Mouse (Mus musculus) heart, adult 2 months (tissue): ENCODE measurements around the gene Rnf34. TPM values are rescaled to one million over a fixed set of nuclear protein-coding genes. Genes with fewer than 3 reads are reported as not detected.

Source experiments
- DNase-seq, 2 experiments: peaks; one replicate each; pipeline ENCODE4 v3.0.0; 2021
- H3K27ac ChIP-seq: fragments of 200-600 bp; 2 replicates; pipeline ENCODE4 v1.8.1; 2022
- H3K27me3 ChIP-seq: fragments of 200-500 bp; 2 replicates; pipeline ENCODE4 v1.6.1; 2012; ENCODE audit warnings: mild to moderate bottlenecking, low read length, inconsistent platforms, mixed read lengths; ENCODE audit not compliant: control insufficient read depth, insufficient read depth
- H3K36me3 ChIP-seq: fragments of 200-500 bp; 2 replicates; pipeline ENCODE4 v1.6.1; 2012; ENCODE audit warnings: low read length, inconsistent platforms; ENCODE audit not compliant: control insufficient read depth, insufficient read depth
- H3K4me1 ChIP-seq: fragments of 200-500 bp; 2 replicates; pipeline ENCODE4 v1.6.1; 2011; ENCODE audit warnings: low read length; ENCODE audit not compliant: control insufficient read depth, insufficient read depth
- H3K4me3 ChIP-seq: fragments of 200-600 bp; 2 replicates; pipeline ENCODE4 v1.8.1; 2022
- H3K79me2 ChIP-seq: fragments of 200-500 bp; replicated peaks from 2 replicates; pipeline ENCODE4 v1.6.1; 2012; ENCODE audit warnings: mild to moderate bottlenecking, inconsistent platforms, low read length, moderate library complexity, mixed read lengths; ENCODE audit not compliant: control insufficient read depth, insufficient read depth
- H3K9ac ChIP-seq: fragments of 200-500 bp; 2 replicates; pipeline ENCODE4 v1.6.1; 2012; ENCODE audit warnings: low read depth, mild to moderate bottlenecking, control low read depth, inconsistent platforms, low read length, mixed read lengths
- CTCF ChIP-seq: fragments of 200-600 bp; IDR thresholded peaks from 2 replicates; pipeline ENCODE4 v1.8.1; 2022; ENCODE audit warnings: antibody characterized with exemption, mild to moderate bottlenecking, moderate library complexity
- EP300 ChIP-seq: fragments of 200-500 bp; IDR thresholded peaks from 2 replicates; pipeline ENCODE4 v1.6.1; 2011; ENCODE audit warnings: low read depth, low read length, control low read depth; ENCODE audit not compliant: insufficient read depth
- POLR2A ChIP-seq: fragments of 200-500 bp; IDR thresholded peaks from 2 replicates; pipeline ENCODE4 v1.6.1; 2011; ENCODE audit warnings: mild to moderate bottlenecking, low read depth, low read length, control low read depth; ENCODE audit not compliant: insufficient read depth
- WGBS: fragments of 180-500 bp; shearing (Covaris S2); methylation state at CpG from one replicate; pipeline ENCODE4 v1.1.7; 2018; 5-methylcytosine and 5-hydroxymethylcytosine counted together
- intact Hi-C: fragments of 180-260 bp; cut with DNase I; formaldehyde crosslinking; loops from one replicate; pipeline ENCODE4 v1.15.1; 2025
- polyA plus RNA-seq: library from polyadenylated mRNA; depleted of rRNA; stranded (reverse); fragments of >200 nt; gene quantifications from 2 replicates; pipeline ENCODE4 v1.2.3, GENCODE M21; 2012
- total RNA-seq, 2 experiments: library from RNA; stranded (reverse); gene quantifications; 2 replicates each; pipeline ENCODE4 v1.2.3; 2021

Gene Rnf34
- total and polyA plus RNA-seq, 3 experiments = 10.5 to 33.3 (median 26.1) TPM

GRCm38 (mm10) chr5:122873573-122873972 lies 23.7 kb downstream of the Rnf34 start:
- 71% methylated on average over 2 of the region's 2 CpGs for WGBS

GRCm38 (mm10) chr5:122874359-122874758 lies 24.5 kb downstream of the Rnf34 start:
- Histone ChIP-seq H3K27ac (no peak overlapping the region), H3K4me1 (no peaks in the 10 kb centered on the region), H3K27me3 (no peaks in the 10 kb centered on the region), H3K79me2 (no peaks in the 10 kb centered on the region), H3K4me3 (no peak overlapping the region), H3K36me3 (no peaks in the 10 kb centered on the region; the same call in 1 of the 2 replicates), H3K9ac (no peak overlapping the region)
- no peak for TF ChIP-seq POLR2A
- TF ChIP-seq EP300 = no peak
- TF ChIP-seq CTCF = no peak
- intact Hi-C loops = no loop called here
- 79% methylated on average over 3 of the region's 3 CpGs for WGBS
- DNase-seq = no peak

More at GRCm38 (mm10) chr5:122873573-122873972, 23.7 kb downstream of the Rnf34 start:
- no peaks in the 10 kb centered on the region for H3K79me2 ChIP-seq
- H3K9ac ChIP-seq = no peak overlapping the region
- H3K36me3 ChIP-seq = no peaks in the 10 kb centered on the region; the same call in 1 of the 2 replicates
- intact Hi-C loops = no loop called here
- H3K27ac ChIP-seq = no peak overlapping the region
- H3K27me3 ChIP-seq = no peaks in the 10 kb centered on the region
- DNase-seq = no peak
- H3K4me1 ChIP-seq = no peaks in the 10 kb centered on the region
- H3K4me3 ChIP-seq = no peak overlapping the region
- TF ChIP-seq EP300 = no peak

GRCm38 (mm10) chr5:122876671-122877070 lies 26.8 kb downstream of the Rnf34 start:
- 84% methylated on average over 3 of the region's 3 CpGs for WGBS
- TF ChIP-seq CTCF = no peak
- Histone ChIP-seq H3K27ac (no peak overlapping the region), H3K36me3 (no peaks in the 10 kb centered on the region), H3K79me2 (no peaks in the 10 kb centered on the region), H3K27me3 (no peaks in the 10 kb centered on the region), H3K4me1 (no peaks in the 10 kb centered on the region), H3K4me3 (no peak overlapping the region), H3K9ac (no peak overlapping the region)
- no peak for DNase-seq
- intact Hi-C loops = no loop called here

GRCm38 (mm10) chr5:122880241-122880980 lies 30.6 kb downstream of the Rnf34 start:
- intact Hi-C loops = loop anchor here (2.0 kb wide), 1 partner anchor 68 kb away; no protein-coding TSS in a partner anchor
- TF ChIP-seq POLR2A (no peak), EP300 (no peak), CTCF (no peak)

GRCm38 (mm10) chr5:122881313-122881712 lies 31.5 kb downstream of the Rnf34 start:
- WGBS = 59% methylated on average over 5 of the region's 5 CpGs
- H3K9ac ChIP-seq = no peak overlapping the region
- no peak overlapping the region for H3K4me3 ChIP-seq
- no peaks in the 10 kb centered on the region for H3K27me3 ChIP-seq
- no peak overlapping the region for H3K27ac ChIP-seq
- no peaks in the 10 kb centered on the region for H3K36me3 ChIP-seq
- DNase-seq = peak; percentile 60 to 71
- no peaks in the 10 kb centered on the region for H3K79me2 ChIP-seq
- H3K4me1 ChIP-seq = peaks cover 1% of the 10 kb centered on the region; the same call in 1 of the 2 replicates
- TF ChIP-seq EP300 = no peak
- peak; percentile 94 for TF ChIP-seq CTCF
- intact Hi-C loops = loop anchor here (2.0 kb wide), 1 partner anchor 69 kb away; no protein-coding TSS in a partner anchor

More at GRCm38 (mm10) chr5:122880241-122880980, 30.6 kb downstream of the Rnf34 start:
- H3K4me1 ChIP-seq = no peaks in the 10 kb centered on the region
- H3K4me3 ChIP-seq = no peak overlapping the region
- DNase-seq = no peak
- WGBS = 93% methylated on average over 37 of the region's 37 CpGs
- no peak overlapping the region for H3K27ac ChIP-seq
- no peaks in the 10 kb centered on the region for H3K27me3 ChIP-seq
- H3K36me3 ChIP-seq = no peaks in the 10 kb centered on the region
- H3K9ac ChIP-seq = no peak overlapping the region
- no peaks in the 10 kb centered on the region for H3K79me2 ChIP-seq

- H3K27me3 ChIP-seq = no peaks in the 10 kb centered on the region
- intact Hi-C loops = no loop called here
- no peaks in the 10 kb centered on the region for H3K36me3 ChIP-seq
- H3K79me2 ChIP-seq = no peaks in the 10 kb centered on the region
- peaks cover 1% of the 10 kb centered on the region; the same call in 1 of the 2 replicates for H3K4me1 ChIP-seq
- no peak overlapping the region for H3K27ac ChIP-seq
- no peak overlapping the region for H3K9ac ChIP-seq
- TF ChIP-seq EP300 (no peak), POLR2A (no peak), CTCF (no peak)
- no peak overlapping the region for H3K4me3 ChIP-seq
- 84% methylated on average over 18 of the region's 18 CpGs for WGBS
- DNase-seq = no peak
These were observed 32.6 kb downstream of the Rnf34 start for GRCm38 (mm10) chr5:122882256-122883050.
